Comparison of ENCODE assay signal across 29 mouse cellular contexts in the genomic region with DNA sequence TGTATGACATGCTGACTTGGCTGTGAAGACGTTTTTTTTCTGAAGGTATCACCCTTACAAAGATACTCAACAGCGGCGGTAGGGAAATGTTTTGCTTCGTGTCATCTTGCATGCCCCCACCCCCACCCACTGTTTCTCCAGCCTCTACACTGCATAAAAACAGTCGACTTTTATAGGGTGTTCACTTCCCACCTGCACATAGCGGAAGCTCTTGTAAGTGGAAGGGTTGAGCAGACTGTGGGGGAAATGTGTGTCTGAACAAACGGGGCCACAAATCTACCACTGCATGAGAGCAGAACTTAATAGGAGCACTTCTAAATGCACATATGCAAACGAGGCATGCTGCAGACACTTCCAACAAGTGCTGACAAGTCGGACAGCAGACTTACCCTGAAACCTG. TPM values are rescaled to one million over a fixed set of nuclear protein-coding genes. Genes with fewer than 3 reads are reported as not detected.
DNase-seq lines count a peak whose midpoint lies in the region; ATAC-seq lines count a peak whose summit lies in the region.
"Had no signal": no experiment of that assay in that cellular context is flagged by ENCODE, and none has a peak within 500 bp of the region (broad histone marks: within the 10 kb centered on the region; RNA-seq: fewer than 3 reads in every experiment).

No protein-coding gene starts in this region.

- no peaks in the 10 kb centered on the region for H3K27me3 ChIP-seq in heart, embryonic 12.5 days (replicated peaks)
- H3K27me3 ChIP-seq in limb, embryonic 12.5 days, result no peaks in the 10 kb centered on the region
- H3K27me3 ChIP-seq in forebrain, embryonic 13.5 days, result no peaks in the 10 kb centered on the region
- H3K27me3 ChIP-seq: embryonic facial prominence, embryonic 12.5 days; embryonic facial prominence, embryonic 15.5 days; forebrain, embryonic 15.5 days; heart, embryonic 13.5 days had no signal

- H3K27ac ChIP-seq in heart, embryonic 12.5 days (ENCODE audit: poor library complexity, severe bottlenecking), result no peak overlapping the region
- no peak overlapping the region for H3K27ac ChIP-seq in limb, embryonic 12.5 days
- H3K27ac ChIP-seq in forebrain, embryonic 13.5 days, result no peak overlapping the region
- H3K27ac ChIP-seq: embryonic facial prominence, embryonic 12.5 days; embryonic facial prominence, embryonic 15.5 days; forebrain, embryonic 15.5 days; gastrocnemius, adult 2 months; heart, embryonic 13.5 days; hindbrain, embryonic 14.5 days; hindbrain, postnatal 0 days had no signal

- DNase-seq in heart, adult 11 months, result peak; percentile 59
- DNase-seq in A20 (ENCODE audit: low read depth, low spot score), result peak; percentile 89
- DNase-seq in ES-CJ7 (ENCODE audit: low read depth, low spot score), result peak; percentile 20
- no peak for DNase-seq in ovary, adult 18-20 months (ENCODE audit: low spot score)
- no peak for DNase-seq in frontal cortex, postnatal 36 days (ENCODE audit: low spot score in 2 of 2)
- DNase-seq: adrenal gland, postnatal 10 days; cerebellum, adult 11 months; cerebellum, adult 2 months; cerebellum, adult 9-11 months; cerebellum, postnatal 25 days; gastrocnemius, adult 2 months; gastrocnemius, postnatal 14 days; heart, adult 18-20 months; heart, postnatal 14 days; heart, postnatal 4 days had no signal

- no peaks in the 10 kb centered on the region for H3K9me3 ChIP-seq in heart, embryonic 12.5 days (replicated peaks)
- H3K9me3 ChIP-seq in limb, embryonic 12.5 days, result no peaks in the 10 kb centered on the region
- H3K9me3 ChIP-seq in forebrain, embryonic 13.5 days (replicated peaks), result no peaks in the 10 kb centered on the region
- H3K9me3 ChIP-seq: embryonic facial prominence, embryonic 12.5 days; embryonic facial prominence, embryonic 15.5 days; forebrain, embryonic 15.5 days; heart, embryonic 13.5 days had no signal

- peaks cover 3% of the 10 kb centered on the region; the same call in 1 of the 2 replicates for H3K4me1 ChIP-seq in heart, embryonic 12.5 days (replicated peaks)
- H3K4me1 ChIP-seq in limb, embryonic 12.5 days (replicated peaks), result peaks cover 20% of the 10 kb centered on the region
- H3K4me1 ChIP-seq in forebrain, embryonic 13.5 days, result no peaks in the 10 kb centered on the region
- H3K4me1 ChIP-seq: embryonic facial prominence, embryonic 15.5 days; forebrain, embryonic 15.5 days; heart, embryonic 13.5 days had no signal

- no peak overlapping the region for H3K9ac ChIP-seq in heart, embryonic 12.5 days
- no peak overlapping the region for H3K9ac ChIP-seq in limb, embryonic 12.5 days (replicated peaks)
- no peak overlapping the region for H3K9ac ChIP-seq in forebrain, embryonic 13.5 days
- H3K9ac ChIP-seq: embryonic facial prominence, embryonic 12.5 days; embryonic facial prominence, embryonic 15.5 days; forebrain, embryonic 15.5 days; heart, embryonic 13.5 days; hindbrain, embryonic 14.5 days had no signal

- no peak overlapping the region for H3K4me2 ChIP-seq in heart, embryonic 12.5 days
- H3K4me2 ChIP-seq in limb, embryonic 12.5 days, result peak overlapping the region; percentile 24
- no peak overlapping the region for H3K4me2 ChIP-seq in forebrain, embryonic 13.5 days
- H3K4me2 ChIP-seq: embryonic facial prominence, embryonic 12.5 days; embryonic facial prominence, embryonic 15.5 days; forebrain, embryonic 15.5 days; heart, embryonic 13.5 days; hindbrain, embryonic 14.5 days had no signal

- ATAC-seq in heart, embryonic 12.5 days (ENCODE audit: insufficient number of reproducible peaks, low FRiP score), result no peak
- ATAC-seq in limb, embryonic 12.5 days (ENCODE audit: insufficient number of reproducible peaks, insufficient read depth, low FRiP score, low TSS enrichment, low read depth), result peak; percentile 66
- ATAC-seq in forebrain, embryonic 13.5 days, result no peak
- ATAC-seq: forebrain, embryonic 15.5 days; hindbrain, postnatal 0 days; intestine, embryonic 16.5 days had no signal

- no peaks in the 10 kb centered on the region for H3K36me3 ChIP-seq in heart, embryonic 12.5 days
- no peaks in the 10 kb centered on the region for H3K36me3 ChIP-seq in limb, embryonic 12.5 days
- H3K36me3 ChIP-seq in forebrain, embryonic 13.5 days (ENCODE audit: poor library complexity, severe bottlenecking), result no peaks in the 10 kb centered on the region
- H3K36me3 ChIP-seq: embryonic facial prominence, embryonic 12.5 days; embryonic facial prominence, embryonic 15.5 days; forebrain, embryonic 15.5 days; G1E; heart, embryonic 13.5 days had no signal

- no peak overlapping the region for H3K4me3 ChIP-seq in heart, embryonic 12.5 days
- H3K4me3 ChIP-seq in limb, embryonic 12.5 days (replicated peaks), result no peak overlapping the region
- no peak overlapping the region for H3K4me3 ChIP-seq in forebrain, embryonic 13.5 days
- H3K4me3 ChIP-seq: embryonic facial prominence, embryonic 12.5 days; embryonic facial prominence, embryonic 15.5 days; forebrain, embryonic 15.5 days; gastrocnemius, adult 2 months; heart, embryonic 13.5 days had no signal

- WGBS in heart, embryonic 12.5 days, result 49% methylated on average over 9 of the region's 9 CpGs
- 28% methylated on average over 9 of the region's 9 CpGs for WGBS in limb, embryonic 12.5 days
- WGBS in forebrain, embryonic 13.5 days, result 63% methylated on average over 9 of the region's 9 CpGs

RNA-seq across cellular contexts. Expression of a gene that starts 39.6 kb away (rescaled TPM):
- polyA plus RNA-seq in heart, embryonic 12.5 days (2016; fragmentation: Nextera tagmentation; extraction: Ambion mirVana), result 1.8 and 2.7 TPM in 2 replicates
- 1.1 and 1.2 TPM in 2 replicates for polyA plus RNA-seq in limb, embryonic 12.5 days (2016; fragmentation: Nextera tagmentation; extraction: Ambion mirVana)
- 0.19 and 0.38 TPM in 2 replicates for polyA plus RNA-seq in forebrain, embryonic 13.5 days (2015; fragmentation: Nextera tagmentation; extraction: Ambion mirVana)
- polyA plus RNA-seq: G1E had no signal

RNA-seq across cellular contexts. Expression of a gene that starts 55.9 kb away (rescaled TPM):
- not detected in 2 replicates for polyA plus RNA-seq in heart, embryonic 12.5 days (2016; fragmentation: Nextera tagmentation; extraction: Ambion mirVana)
- polyA plus RNA-seq in limb, embryonic 12.5 days (2016; fragmentation: Nextera tagmentation; extraction: Ambion mirVana), result not detected in 2 replicates
- not detected in 2 replicates for polyA plus RNA-seq in forebrain, embryonic 13.5 days (2015; fragmentation: Nextera tagmentation; extraction: Ambion mirVana)
- polyA plus RNA-seq: cerebellum, adult 2 months; embryonic facial prominence, embryonic 12.5 days; embryonic facial prominence, embryonic 15.5 days; forebrain, embryonic 11.5 days; forebrain, embryonic 15.5 days; G1E; heart, embryonic 13.5 days; heart, embryonic 16.5 days; hindbrain, embryonic 11.5 days; hindbrain, embryonic 14.5 days; hindbrain, postnatal 0 days; intestine, embryonic 16.5 days had no signal

Comparison
In these comparisons a context has a peak if more than half of its experiments do, and no peak if none do; other contexts are left out.
1. DNase-seq: peak in heart, adult 11 months (single experiment), A20 (single experiment) and ES-CJ7 (single experiment); none in ovary, adult 18-20 months (single experiment) and frontal cortex, postnatal 36 days (0 of 2).